Mouse (Mus musculus): ENCODE results near the gene Gltpd2. TPM values are rescaled to one million over a fixed set of nuclear protein-coding genes. Genes with fewer than 3 reads are reported as not detected.
"Not testable (repeated sequence)": the region's sequence is repeated elsewhere in the genome, so short reads cannot be mapped to it uniquely, and the experiment has no call there.

Gltpd2 gene
- total RNA-seq, 1 experiment from 2014 or later: not detected

- ATAC-seq (replicated peaks; ENCODE audit: low read depth, poor library complexity, severe bottlenecking): no peak
These were observed 4.7 kb upstream of the Gltpd2 start, which contains the start of gene Vmo1 for GRCm38 (mm10) chr11:70514288-70514687. Gene Vmo1 (minus strand): TSS chr11:70514616.

- peak; percentile 66 for ATAC-seq (replicated peaks; ENCODE audit: low read depth, poor library complexity, severe bottlenecking)
These were observed 2.6 kb upstream of the Gltpd2 start for GRCm38 (mm10) chr11:70516352-70516751.

GRCm38 (mm10) chr11:70518436-70518835 is 560 bp upstream of the Gltpd2 start:
- no peak for ATAC-seq (replicated peaks; ENCODE audit: low read depth, poor library complexity, severe bottlenecking)

DNA sequence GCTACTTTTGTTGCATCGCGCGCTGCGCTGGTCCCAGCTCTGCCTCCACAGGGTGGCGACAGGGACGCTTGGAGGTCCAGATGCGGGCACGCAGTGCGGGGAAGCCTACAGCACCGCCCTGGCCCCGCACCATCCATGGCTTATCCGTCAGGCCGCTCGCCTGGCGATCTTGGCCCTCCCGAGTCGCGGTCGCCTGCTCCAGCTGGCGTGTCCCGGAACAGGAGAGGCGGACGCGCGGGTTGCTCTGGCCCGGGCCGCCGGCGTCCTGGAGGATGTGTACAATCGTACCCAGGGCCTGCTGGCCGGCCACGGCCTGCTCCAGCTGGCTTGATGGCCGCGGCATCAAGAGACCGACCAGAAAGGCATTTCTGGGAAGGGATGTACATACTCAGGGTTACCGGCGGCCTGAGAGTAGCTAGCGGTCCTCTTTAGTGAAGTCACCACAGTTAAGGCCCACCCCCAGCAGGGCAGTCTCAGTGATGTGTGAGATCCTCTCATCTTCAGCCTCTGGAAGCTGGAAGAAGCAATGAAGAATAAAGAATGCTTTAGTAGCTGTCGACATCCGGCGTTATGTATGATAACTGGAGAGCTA is 1.3 kb downstream of the Gltpd2 start:
- ATAC-seq (replicated peaks; ENCODE audit: low read depth, poor library complexity, severe bottlenecking): no peak

GRCm38 (mm10) chr11:70523306-70523989 is 4.5 kb downstream of the Gltpd2 start:
- ATAC-seq (replicated peaks; ENCODE audit: low read depth, poor library complexity, severe bottlenecking): not testable (repeated sequence)

- peak; percentile 16; the same call in 1 of the 2 replicates for ATAC-seq (replicated peaks; ENCODE audit: low read depth, poor library complexity, severe bottlenecking)
These were observed 5.8 kb downstream of the Gltpd2 start for GRCm38 (mm10) chr11:70524782-70525181.

DNA sequence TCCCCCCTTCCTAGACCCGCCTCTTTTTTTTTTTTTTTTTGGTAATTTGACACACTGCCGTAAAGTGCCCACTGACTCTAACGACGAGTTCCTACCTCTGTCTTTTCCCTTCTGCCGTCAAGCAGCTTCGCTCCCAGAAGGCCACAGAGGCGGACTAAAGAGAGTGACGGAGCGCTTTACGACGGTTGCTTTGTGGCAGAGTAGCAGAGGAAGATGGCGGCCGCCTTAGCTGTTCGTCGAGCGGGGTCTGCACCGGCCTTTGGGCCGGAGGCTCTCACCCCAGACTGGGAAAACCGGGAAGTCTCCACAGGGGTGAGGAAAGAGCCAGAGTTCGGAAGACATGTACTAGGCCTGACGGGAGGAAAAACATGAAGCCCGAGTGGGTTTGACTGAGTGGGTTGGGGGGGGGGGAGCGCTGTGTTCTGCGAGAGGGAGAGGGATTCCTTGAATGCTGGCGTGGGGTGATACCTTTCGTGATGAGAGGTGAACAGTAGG is 6.2 kb downstream of the Gltpd2 start, which contains the start of gene Psmb6:
Gene Psmb6, plus strand, starts transcription at position 184 of the 495 bp plus-strand sequence.
- ATAC-seq (replicated peaks; ENCODE audit: low read depth, poor library complexity, severe bottlenecking): peak; percentile 99

DNA sequence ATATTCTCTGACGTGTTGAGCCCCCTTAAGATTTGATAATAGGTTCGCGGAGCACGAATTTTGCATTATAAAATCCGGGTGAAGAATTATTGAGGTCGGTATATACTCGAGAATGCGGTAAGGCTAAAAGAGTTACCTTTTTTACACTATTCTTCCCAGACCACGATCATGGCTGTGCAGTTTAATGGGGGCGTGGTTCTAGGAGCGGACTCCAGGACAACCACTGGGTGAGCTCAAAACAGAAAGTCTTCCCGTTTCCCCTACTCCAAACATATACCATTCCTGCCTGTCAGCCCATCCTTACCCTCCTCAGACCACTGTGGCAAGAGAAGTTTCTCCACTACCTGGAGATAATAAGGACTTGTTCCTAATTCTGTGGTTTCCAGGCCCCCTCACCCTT is 6.7 kb downstream of the Gltpd2 start:
- no peak for ATAC-seq (replicated peaks; ENCODE audit: low read depth, poor library complexity, severe bottlenecking)

- ATAC-seq (replicated peaks; ENCODE audit: low read depth, poor library complexity, severe bottlenecking): no peak
These were observed 7.2 kb downstream of the Gltpd2 start for GRCm38 (mm10) chr11:70526211-70526610.

DNA sequence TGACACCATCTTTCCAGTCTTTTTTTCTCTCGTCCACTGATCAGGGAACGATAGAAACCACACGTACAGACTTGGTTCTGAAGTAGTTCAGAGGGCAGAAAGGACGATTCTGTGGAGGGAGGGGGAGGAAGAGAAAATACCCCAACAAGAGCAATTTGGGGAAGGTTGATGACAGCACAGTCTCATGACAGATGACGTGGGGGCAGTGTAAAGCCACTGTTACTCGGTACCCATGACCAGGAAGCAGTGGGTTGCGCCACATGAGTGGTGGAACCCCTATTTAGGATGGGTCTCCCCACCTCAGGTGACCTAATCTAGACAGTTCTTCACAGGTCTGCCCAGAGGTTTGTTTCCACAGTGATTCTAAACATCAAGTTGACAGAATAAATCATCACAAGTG is 9.6 kb downstream of the Gltpd2 start:
- ATAC-seq (replicated peaks; ENCODE audit: low read depth, poor library complexity, severe bottlenecking): no peak

DNA sequence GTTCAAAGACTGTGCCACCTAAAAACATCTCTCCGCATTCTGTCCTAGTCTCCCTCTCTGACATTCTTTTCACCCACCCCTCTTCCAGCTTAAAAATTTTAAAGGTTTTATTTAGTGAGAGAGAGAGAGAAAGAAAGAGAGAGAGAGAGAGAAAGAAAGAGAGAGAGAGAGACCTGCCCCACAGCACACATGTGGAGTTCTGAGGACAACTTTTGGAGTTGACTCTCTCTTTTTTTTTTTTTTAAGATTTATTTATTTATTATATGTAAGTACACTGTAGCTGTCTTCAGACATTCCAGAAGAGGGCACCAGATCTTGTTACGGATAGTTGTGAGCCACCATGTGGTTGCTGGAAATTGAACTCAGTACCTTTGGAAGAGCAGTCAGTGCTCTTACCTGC is 12.1 kb downstream of the Gltpd2 start:
- ATAC-seq (replicated peaks; ENCODE audit: low read depth, poor library complexity, severe bottlenecking): not testable (repeated sequence)

GRCm38 (mm10) chr11:70532839-70533238 is 13.8 kb downstream of the Gltpd2 start, which contains the start of gene Gm40193:
Gene Gm40193 (minus strand): TSS chr11:70532939.
- no peak for ATAC-seq (replicated peaks; ENCODE audit: low read depth, poor library complexity, severe bottlenecking)

- no peak for ATAC-seq (replicated peaks; ENCODE audit: low read depth, poor library complexity, severe bottlenecking)
These were observed 20.4 kb downstream of the Gltpd2 start for GRCm38 (mm10) chr11:70539423-70539822.

GRCm38 (mm10) chr11:70539877-70540587 is 21.0 kb downstream of the Gltpd2 start, which contains the start of gene Pld2:
Gene Pld2 (plus strand): TSS chr11:70540064.
- ATAC-seq (replicated peaks; ENCODE audit: low read depth, poor library complexity, severe bottlenecking): peak; percentile 90

DNA sequence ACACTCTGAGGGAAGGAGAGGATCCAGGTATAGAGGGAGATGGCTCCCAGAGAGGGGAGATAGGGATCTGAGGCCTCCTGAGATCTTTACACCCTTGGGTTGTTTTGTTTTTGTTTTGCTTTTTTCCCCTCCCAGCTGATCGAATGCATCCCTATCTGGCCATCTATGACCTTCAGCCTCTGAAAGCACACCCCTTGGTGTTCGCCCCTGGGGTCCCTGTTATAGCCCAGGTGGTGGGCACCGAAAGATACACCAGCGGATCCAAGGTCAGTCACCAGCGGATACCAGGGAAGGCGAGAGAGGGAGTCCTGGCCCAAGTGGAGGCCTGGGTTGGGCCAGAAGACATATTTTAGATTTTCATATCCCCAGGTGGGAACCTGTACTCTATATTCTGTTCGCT is 21.9 kb downstream of the Gltpd2 start:
- ATAC-seq (replicated peaks; ENCODE audit: low read depth, poor library complexity, severe bottlenecking): no peak

GRCm38 (mm10) chr11:70541415-70541814 is 22.4 kb downstream of the Gltpd2 start:
- no peak for ATAC-seq (replicated peaks; ENCODE audit: low read depth, poor library complexity, severe bottlenecking)

- ATAC-seq (replicated peaks; ENCODE audit: low read depth, poor library complexity, severe bottlenecking): no peak
These were observed 25.5 kb downstream of the Gltpd2 start for GRCm38 (mm10) chr11:70544496-70544895.

DNA sequence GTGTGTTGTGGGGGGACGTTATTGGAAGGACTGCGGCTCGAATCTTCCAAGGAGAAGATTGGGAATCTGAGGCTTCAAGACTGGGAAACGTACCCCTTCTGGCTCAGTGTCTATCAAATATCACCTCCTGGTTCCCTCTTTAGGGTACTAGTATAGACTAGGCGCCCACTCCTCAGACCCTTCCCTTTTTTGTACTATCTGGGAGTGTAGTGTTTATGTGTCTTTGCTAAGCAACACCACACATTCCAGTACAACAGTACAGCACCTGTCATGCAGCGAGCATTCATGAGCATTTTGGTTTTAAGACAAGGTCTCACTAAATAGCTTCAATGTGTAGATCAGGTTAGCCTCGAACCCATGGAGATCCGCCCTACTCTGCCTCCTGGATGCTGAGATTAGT is 32.5 kb downstream of the Gltpd2 start:
- ATAC-seq (replicated peaks; ENCODE audit: low read depth, poor library complexity, severe bottlenecking): no peak

GRCm38 (mm10) chr11:70553940-70554339 is 34.9 kb downstream of the Gltpd2 start:
- ATAC-seq (replicated peaks; ENCODE audit: low read depth, poor library complexity, severe bottlenecking): no peak

GRCm38 (mm10) chr11:70557545-70557944 is 38.5 kb downstream of the Gltpd2 start:
- peak; percentile 45 for ATAC-seq (replicated peaks; ENCODE audit: low read depth, poor library complexity, severe bottlenecking)

DNA sequence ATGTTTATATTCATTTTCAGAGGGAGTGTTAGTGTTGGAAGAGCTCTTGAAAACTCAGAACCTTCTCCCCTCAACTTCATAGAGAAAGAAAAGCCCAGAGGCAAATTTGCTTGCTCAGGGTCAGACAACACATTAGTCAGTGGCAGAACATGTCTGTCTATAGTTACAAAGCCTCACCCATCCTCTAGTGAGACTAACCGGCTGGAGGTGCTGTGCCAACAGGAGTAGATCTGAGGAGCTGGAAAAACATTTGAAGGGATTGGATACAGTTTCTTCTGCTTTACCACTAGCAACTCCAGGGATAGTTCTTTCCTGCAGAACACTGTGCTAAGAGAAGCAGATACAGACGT is 42.9 kb downstream of the Gltpd2 start:
- ATAC-seq (replicated peaks; ENCODE audit: low read depth, poor library complexity, severe bottlenecking): no peak

Measured in common myeloid progenitor, adult 5-6 weeks (primary cell).